Mouse (Mus musculus) forebrain, embryonic 12.5 days (tissue): ENCODE data around the gene Grik3. TPM values are rescaled to one million over a fixed set of nuclear protein-coding genes. Genes with fewer than 3 reads are reported as not detected.
A peak's percentile ranks its signal among the peaks of the same experiment; 100 is the strongest.

Experiments
- ATAC-seq: fragments of 200-750 bp; cut with Nextera tagmentation; 2 replicates; pipeline ENCODE4 v1.8.0; 2017; ENCODE audit warnings: moderate TSS enrichment; ENCODE audit not compliant: low FRiP score
- H3K27ac ChIP-seq: fragments of 300-500 bp; sonication (generic); 2 replicates; pipeline ENCODE4 v1.5.1; 2016; ENCODE audit warnings: mild to moderate bottlenecking
- H3K27me3 ChIP-seq: fragments of 300-500 bp; sonication (generic); 2 replicates; pipeline ENCODE4 v1.6.1; 2016; ENCODE audit warnings: mild to moderate bottlenecking
- H3K36me3 ChIP-seq: fragments of 300-500 bp; sonication (generic); replicated peaks from 2 replicates; pipeline ENCODE4 v1.6.1; 2016; ENCODE audit warnings: mild to moderate bottlenecking
- H3K4me1 ChIP-seq: fragments of 300-500 bp; sonication (generic); 2 replicates; pipeline ENCODE4 v1.6.1; 2016
- H3K4me2 ChIP-seq: fragments of 300-500 bp; sonication (generic); 2 replicates; pipeline ENCODE4 v1.6.1; 2016; ENCODE audit warnings: mild to moderate bottlenecking, moderate library complexity
- H3K4me3 ChIP-seq: fragments of 300-500 bp; sonication (generic); replicated peaks from 2 replicates; pipeline ENCODE4 v1.5.1; 2016; ENCODE audit warnings: mild to moderate bottlenecking
- H3K9ac ChIP-seq: fragments of 300-500 bp; sonication (generic); 2 replicates; pipeline ENCODE4 v1.6.1; 2016; ENCODE audit warnings: mild to moderate bottlenecking
- H3K9me3 ChIP-seq: fragments of 300-500 bp; sonication (generic); 2 replicates; pipeline ENCODE4 v1.6.1; 2016
- WGBS: fragments of 180-500 bp; shearing (Covaris S2); methylation state at CpG from one replicate; pipeline ENCODE4 v1.1.7; 2016; 5-methylcytosine and 5-hydroxymethylcytosine counted together
- polyA plus RNA-seq: library from polyadenylated mRNA; unstranded; fragments of >200 nt; fragmentation: Nextera tagmentation; extraction: Ambion mirVana; gene quantifications from 2 replicates; pipeline ENCODE4 v1.2.1, GENCODE M21; 2016

The Grik3 gene
- polyA plus RNA-seq, 1 experiment from 2014 or later = 2.8 TPM

GRCm38 (mm10) chr4:125640921-125641663 lies 150.6 kb downstream of the Grik3 start:
- peaks cover 14% of the 10 kb centered on the region for H3K4me1 ChIP-seq
- H3K4me3 ChIP-seq = no peak overlapping the region
- no peak overlapping the region for H3K4me2 ChIP-seq
- H3K36me3 ChIP-seq = no peaks in the 10 kb centered on the region
- WGBS = 83% methylated on average over 15 of the region's 15 CpGs
- H3K27ac ChIP-seq = no peak overlapping the region
- no peak overlapping the region for H3K9ac ChIP-seq
- H3K9me3 ChIP-seq = no peaks in the 10 kb centered on the region
- peaks cover 13% of the 10 kb centered on the region for H3K27me3 ChIP-seq
- no peak for ATAC-seq

- H3K4me3 ChIP-seq = no peak overlapping the region
- ATAC-seq = no peak
- H3K9ac ChIP-seq = no peak overlapping the region
- no peaks in the 10 kb centered on the region for H3K9me3 ChIP-seq
- no peaks in the 10 kb centered on the region for H3K36me3 ChIP-seq
- peaks cover 18% of the 10 kb centered on the region for H3K27me3 ChIP-seq
- H3K4me2 ChIP-seq = no peak overlapping the region
- peaks cover 10% of the 10 kb centered on the region for H3K4me1 ChIP-seq
- H3K27ac ChIP-seq = no peak overlapping the region
- 55% methylated on average over 23 of the region's 23 CpGs for WGBS
Observed at GRCm38 (mm10) chr4:125644581-125645568, 154.4 kb downstream of the Grik3 start.

GRCm38 (mm10) chr4:125651676-125652246 lies 161.3 kb downstream of the Grik3 start:
- H3K9me3 ChIP-seq = no peaks in the 10 kb centered on the region
- H3K36me3 ChIP-seq = no peaks in the 10 kb centered on the region
- no peak overlapping the region; the same call in 1 of the 2 replicates for H3K27ac ChIP-seq
- WGBS = 38% methylated on average over 24 of the region's 24 CpGs
- peaks cover 13% of the 10 kb centered on the region for H3K4me1 ChIP-seq
- H3K4me3 ChIP-seq = no peak overlapping the region
- no peak for ATAC-seq
- peaks cover 17% of the 10 kb centered on the region for H3K27me3 ChIP-seq
- H3K4me2 ChIP-seq = 0 out of 2 replicates have a peak overlapping the region, but pooled peaks have one; percentile 6
- H3K9ac ChIP-seq = no peak overlapping the region

GRCm38 (mm10) chr4:125656031-125656430 lies 165.5 kb downstream of the Grik3 start:
- Histone ChIP-seq H3K4me1 (peaks cover 21% of the 10 kb centered on the region), H3K27ac (no peak overlapping the region), H3K9ac (no peak overlapping the region), H3K4me3 (no peak overlapping the region), H3K4me2 (no peak overlapping the region), H3K27me3 (peaks cover 5% of the 10 kb centered on the region), H3K36me3 (no peaks in the 10 kb centered on the region; the same call in 1 of the 2 replicates), H3K9me3 (no peaks in the 10 kb centered on the region)
- whole genome bisulfite sequencing = 78% methylated on average over 19 of the region's 19 CpGs
- ATAC-seq = no peak

GRCm38 (mm10) chr4:125658376-125658775 lies 167.9 kb downstream of the Grik3 start:
- Histone ChIP-seq H3K36me3 (no peaks in the 10 kb centered on the region; the same call in 1 of the 2 replicates), H3K4me2 (no peak overlapping the region), H3K9ac (no peak overlapping the region), H3K4me3 (no peak overlapping the region), H3K27me3 (no peaks in the 10 kb centered on the region; the same call in 1 of the 2 replicates), H3K4me1 (peaks cover 20% of the 10 kb centered on the region), H3K27ac (no peak overlapping the region), H3K9me3 (no peaks in the 10 kb centered on the region)
- ATAC-seq = peak; percentile 41; the same call in 1 of the 2 replicates
- WGBS = 24% methylated on average over 8 of the region's 8 CpGs

GRCm38 (mm10) chr4:125661982-125662381 lies 171.5 kb downstream of the Grik3 start:
- Histone ChIP-seq H3K4me2 (no peak overlapping the region), H3K4me3 (no peak overlapping the region), H3K27ac (no peak overlapping the region), H3K36me3 (no peaks in the 10 kb centered on the region; the same call in 1 of the 2 replicates), H3K9me3 (no peaks in the 10 kb centered on the region), H3K27me3 (0 out of 2 replicates have a peak, but pooled peaks cover 3% of the 10 kb centered on the region), H3K9ac (no peak overlapping the region), H3K4me1 (peaks cover 33% of the 10 kb centered on the region)
- ATAC-seq = no peak
- WGBS = 90% methylated on average over 6 of the region's 6 CpGs

- H3K9me3 ChIP-seq = no peaks in the 10 kb centered on the region
- no peak overlapping the region for H3K9ac ChIP-seq
- H3K27ac ChIP-seq = peak overlapping the region; percentile 61
- H3K36me3 ChIP-seq = no peaks in the 10 kb centered on the region
- ATAC-seq = no peak
- 0 out of 2 replicates have a peak, but pooled peaks cover 3% of the 10 kb centered on the region for H3K27me3 ChIP-seq
- H3K4me1 ChIP-seq = peaks cover 28% of the 10 kb centered on the region
- H3K4me3 ChIP-seq = no peak overlapping the region
- 58% methylated on average over 8 of the region's 8 CpGs for WGBS
- no peak overlapping the region for H3K4me2 ChIP-seq
Observed at GRCm38 (mm10) chr4:125663262-125663661, 172.8 kb downstream of the Grik3 start.

GRCm38 (mm10) chr4:125665955-125666354 lies 175.5 kb downstream of the Grik3 start:
- Histone ChIP-seq H3K4me2 (no peak overlapping the region), H3K4me1 (peaks cover 23% of the 10 kb centered on the region), H3K27ac (no peak overlapping the region), H3K9me3 (no peaks in the 10 kb centered on the region), H3K4me3 (no peak overlapping the region), H3K9ac (no peak overlapping the region), H3K27me3 (0 out of 2 replicates have a peak, but pooled peaks cover 3% of the 10 kb centered on the region), H3K36me3 (no peaks in the 10 kb centered on the region)
- 87% methylated on average over 5 of the region's 5 CpGs for WGBS
- no peak for ATAC-seq

GRCm38 (mm10) chr4:125682007-125682406 lies 191.5 kb downstream of the Grik3 start:
- ATAC-seq = no peak
- no peaks in the 10 kb centered on the region for H3K9me3 ChIP-seq
- no peak overlapping the region for H3K9ac ChIP-seq
- no peak overlapping the region; the same call in 1 of the 2 replicates for H3K27ac ChIP-seq
- no peak overlapping the region for H3K4me3 ChIP-seq
- no peaks in the 10 kb centered on the region for H3K36me3 ChIP-seq
- 80% methylated on average over 13 of the region's 13 CpGs for WGBS
- no peaks in the 10 kb centered on the region for H3K27me3 ChIP-seq
- peaks cover 11% of the 10 kb centered on the region for H3K4me1 ChIP-seq
- H3K4me2 ChIP-seq = no peak overlapping the region

- 32% methylated on average over 8 of the region's 8 CpGs for WGBS
- H3K4me2 ChIP-seq = no peak overlapping the region
- H3K4me1 ChIP-seq = peaks cover 3% of the 10 kb centered on the region; the same call in 1 of the 2 replicates
- no peak overlapping the region for H3K9ac ChIP-seq
- H3K27ac ChIP-seq = no peak overlapping the region
- ATAC-seq = no peak
- H3K27me3 ChIP-seq = peaks cover 25% of the 10 kb centered on the region
- H3K36me3 ChIP-seq = no peaks in the 10 kb centered on the region; the same call in 1 of the 2 replicates
- H3K9me3 ChIP-seq = no peaks in the 10 kb centered on the region
- no peak overlapping the region for H3K4me3 ChIP-seq
Observed at GRCm38 (mm10) chr4:125687078-125687477, 196.6 kb downstream of the Grik3 start.

GRCm38 (mm10) chr4:125695431-125695830 lies 204.9 kb downstream of the Grik3 start:
- Histone ChIP-seq H3K9ac (peak overlapping the region; percentile 29), H3K27ac (peak overlapping the region; percentile 77), H3K9me3 (no peaks in the 10 kb centered on the region), H3K27me3 (peaks cover 61% of the 10 kb centered on the region), H3K4me2 (peak overlapping the region; percentile 27), H3K36me3 (no peaks in the 10 kb centered on the region; the same call in 1 of the 2 replicates), H3K4me1 (peaks cover 34% of the 10 kb centered on the region), H3K4me3 (no peak overlapping the region)
- WGBS = 20% methylated on average over 6 of the region's 6 CpGs
- no peak for ATAC-seq
